Mouse (Mus musculus) lung, postnatal 4 days (tissue): ENCODE data around the gene Ppargc1a.

Experiments
- DNase-seq, 2 experiments: peaks; one replicate each; pipeline ENCODE4 v3.0.0; 2021

Ppargc1a gene

DNA sequence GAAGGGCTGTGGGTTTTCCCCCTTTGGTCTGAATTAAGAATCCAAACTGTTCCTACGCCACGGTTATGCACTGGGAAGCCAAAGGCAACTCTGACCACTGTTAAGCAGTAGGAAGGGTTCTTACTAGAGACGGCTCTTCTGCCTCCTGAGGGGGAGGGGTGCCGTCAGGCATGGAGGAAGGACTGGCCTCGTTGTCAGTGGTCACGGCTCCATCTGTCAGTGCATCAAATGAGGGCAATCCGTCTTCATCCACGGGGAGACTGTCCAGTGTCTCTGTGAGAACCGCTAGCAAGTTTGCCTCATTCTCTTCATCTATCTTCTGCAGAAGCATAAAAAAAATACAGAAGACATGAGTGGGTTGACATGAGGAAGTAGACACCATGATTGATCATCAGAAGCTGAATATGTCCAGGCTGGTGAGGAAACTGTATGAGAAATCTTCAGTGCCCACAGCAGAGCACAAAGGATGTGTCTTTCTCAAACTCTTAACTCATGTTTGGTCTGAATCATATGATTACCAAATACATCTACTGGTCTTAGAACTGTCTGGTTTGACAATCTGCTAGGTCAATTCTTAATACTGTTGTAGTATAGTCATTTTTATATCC, 69.5 kb downstream of the Ppargc1a start:
- no peak for DNase-seq

DNA sequence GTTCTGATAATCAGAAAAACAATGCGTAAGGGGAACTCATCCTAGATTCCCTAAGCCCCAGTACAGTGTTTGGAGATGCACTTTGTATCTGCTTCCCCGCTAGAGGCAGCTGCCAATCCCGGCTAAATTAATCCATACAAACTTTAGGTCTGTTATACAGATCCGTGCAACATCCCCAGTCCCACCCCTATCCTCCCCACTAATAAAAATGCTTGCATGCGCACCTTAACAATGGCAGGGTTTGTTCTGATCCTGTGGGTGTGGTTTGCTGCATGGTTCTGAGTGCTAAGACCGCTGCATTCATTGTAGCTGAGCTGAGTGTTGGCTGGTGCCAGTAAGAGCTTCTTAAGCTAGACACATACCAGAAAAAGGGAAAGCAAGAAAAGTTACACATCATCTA, 72.1 kb downstream of the Ppargc1a start:
- no peak for DNase-seq

DNA sequence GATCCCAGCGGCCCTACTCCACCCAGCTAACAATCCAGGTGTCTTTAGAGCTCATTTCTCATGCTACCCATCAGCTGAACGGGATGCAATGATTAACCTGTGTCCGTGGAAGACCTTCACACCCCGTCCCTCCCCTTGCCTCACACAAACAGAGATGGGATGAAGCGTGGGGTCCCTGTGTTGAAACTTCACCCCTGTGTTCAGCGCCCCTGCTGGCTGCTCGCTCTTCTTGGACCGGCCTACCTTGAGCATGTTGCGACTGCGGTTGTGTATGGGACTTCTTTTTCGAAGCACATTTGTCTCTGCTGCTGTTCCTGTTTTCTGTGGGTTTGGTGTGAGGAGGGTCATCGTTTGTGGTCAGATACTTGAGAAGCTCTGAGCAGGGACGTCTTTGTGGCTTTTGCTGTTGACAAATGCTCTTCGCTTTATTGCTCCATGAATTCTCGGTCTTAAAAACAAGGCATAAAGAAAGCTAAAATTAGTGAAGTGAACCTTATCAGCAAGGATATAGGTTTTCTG, 73.1 kb downstream of the Ppargc1a start:
- no peak for DNase-seq

DNA sequence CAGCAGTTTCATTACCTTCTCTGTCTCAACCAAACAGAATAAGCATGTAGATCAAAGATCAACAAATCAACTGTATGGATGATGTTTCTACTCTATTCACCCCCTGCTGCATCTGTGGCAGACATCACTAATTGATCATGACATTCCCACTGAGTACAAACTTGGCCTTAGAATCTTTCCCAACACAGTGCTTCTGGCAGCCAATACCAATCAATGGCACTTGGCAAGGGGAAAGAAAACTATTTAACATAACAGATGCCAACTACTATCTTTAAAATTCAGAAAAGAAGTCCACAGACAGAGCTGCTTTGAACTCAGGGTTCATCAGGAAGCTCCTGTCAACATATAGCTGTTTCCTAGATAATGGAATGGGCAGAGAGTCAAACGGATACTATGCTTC, 83.8 kb downstream of the Ppargc1a start:
- no peak for DNase-seq

DNA sequence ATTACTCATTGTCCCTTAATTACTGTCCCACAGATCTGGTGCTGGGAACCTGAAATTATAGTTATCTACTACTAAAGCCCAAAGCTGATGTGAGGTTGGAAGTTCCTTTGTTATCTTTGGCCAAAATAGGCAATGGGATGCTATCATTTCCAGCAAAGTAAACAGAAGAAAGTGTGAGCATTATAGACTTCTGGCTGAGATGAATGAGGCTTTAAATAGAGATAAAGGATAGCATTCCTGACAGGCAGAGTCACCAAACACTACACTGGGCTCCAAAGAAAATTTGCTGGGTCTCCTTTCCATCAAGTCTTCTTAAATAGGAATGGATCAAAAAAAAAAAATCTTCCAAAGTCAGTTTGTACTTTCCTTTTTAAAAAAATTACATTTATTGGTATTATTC, 87.7 kb downstream of the Ppargc1a start:
- DNase-seq: no peak

DNA sequence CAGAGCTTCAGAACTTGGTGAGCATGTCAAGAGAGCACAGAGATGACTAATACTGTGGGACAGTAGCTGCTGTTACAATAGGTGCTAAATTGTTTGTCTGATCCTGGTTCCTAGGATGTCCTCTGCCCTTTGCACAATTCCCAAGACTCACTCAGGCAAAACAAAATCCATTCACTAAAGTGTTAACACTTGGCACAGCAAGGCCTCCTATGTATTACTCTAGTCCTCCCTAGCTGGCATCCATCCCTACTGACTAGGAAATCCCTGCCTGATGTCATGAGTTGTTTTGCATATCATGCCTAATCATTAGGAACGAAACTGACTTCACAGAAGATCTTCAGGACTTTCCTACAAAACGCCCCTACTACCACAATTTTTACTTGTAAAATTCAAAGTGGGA, 88.1 kb downstream of the Ppargc1a start:
- no peak for DNase-seq

DNA sequence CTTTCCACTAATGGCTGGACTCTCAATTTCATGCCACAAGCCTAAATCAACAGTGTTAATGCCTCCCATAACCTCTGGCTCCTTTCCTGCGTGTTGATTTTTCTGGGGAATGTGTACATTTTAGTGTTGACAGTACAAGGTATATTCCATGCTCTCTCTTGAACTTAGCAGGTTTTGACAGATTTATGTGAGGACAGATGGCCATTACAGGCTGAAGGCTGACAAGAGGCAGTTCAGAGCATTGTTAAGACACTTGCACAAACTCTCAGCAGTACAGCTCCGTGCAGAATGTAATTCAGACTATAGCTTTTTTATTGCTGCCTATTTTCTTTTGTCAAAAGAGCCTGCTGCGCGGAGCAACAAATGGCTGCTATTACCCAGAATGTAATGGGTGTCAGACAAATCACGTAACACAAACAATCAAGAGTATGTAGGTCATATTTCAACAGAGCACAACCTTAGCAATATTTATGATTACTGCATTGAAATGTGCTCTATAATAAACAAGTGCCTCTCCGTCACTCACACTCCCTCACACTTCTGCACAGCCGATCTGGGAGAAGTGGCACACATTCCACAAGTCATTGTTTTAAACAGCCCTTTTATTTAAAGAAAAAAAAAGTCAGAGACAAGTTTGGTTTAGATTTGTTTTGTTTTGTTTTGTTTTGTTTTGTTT, 89.1 kb downstream of the Ppargc1a start:
- DNase-seq: no peak

DNA sequence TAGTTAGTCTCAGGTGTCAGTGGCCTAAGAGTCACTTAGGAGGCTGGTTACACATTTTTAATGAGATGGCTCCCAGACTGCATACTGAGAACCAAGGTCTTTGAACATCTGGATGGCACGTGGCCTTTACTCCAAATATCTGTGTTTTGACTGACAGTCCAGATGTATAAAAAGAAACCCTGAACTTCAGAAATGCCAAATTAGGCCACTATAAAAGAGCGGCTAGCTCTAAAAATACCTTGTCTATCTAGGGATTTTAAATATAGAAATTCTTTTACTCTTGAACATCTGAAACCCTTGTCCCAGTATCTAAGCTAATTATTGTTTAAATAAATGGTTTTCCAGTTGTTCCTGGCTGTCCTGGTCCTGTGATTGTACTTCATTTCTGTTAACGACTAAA, 90.4 kb downstream of the Ppargc1a start:
- no peak for DNase-seq

DNA sequence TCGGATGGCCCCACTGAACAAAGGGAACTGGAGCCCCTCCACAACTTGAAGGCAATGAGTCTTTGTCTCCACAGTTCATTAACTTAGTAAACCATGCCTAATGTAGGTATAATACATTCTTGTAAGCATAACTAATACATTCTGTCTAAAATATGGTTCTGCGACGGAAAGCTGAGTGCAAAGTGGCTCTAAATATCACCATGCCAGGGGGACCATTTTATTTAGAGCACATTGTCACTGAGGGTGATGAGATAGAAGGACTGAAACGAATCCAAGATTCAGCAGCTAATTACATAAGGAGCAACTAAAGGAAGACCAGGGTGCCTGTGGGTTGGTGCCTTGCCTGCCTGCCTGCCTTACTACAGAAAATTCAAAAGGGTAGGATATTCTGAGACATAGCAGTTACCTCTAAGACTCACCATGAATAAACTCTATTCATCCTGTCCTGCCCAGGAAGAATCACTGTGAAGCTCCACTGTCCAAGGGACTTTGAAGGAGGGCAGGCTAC, 92.4 kb downstream of the Ppargc1a start:
- no peak for DNase-seq

DNA sequence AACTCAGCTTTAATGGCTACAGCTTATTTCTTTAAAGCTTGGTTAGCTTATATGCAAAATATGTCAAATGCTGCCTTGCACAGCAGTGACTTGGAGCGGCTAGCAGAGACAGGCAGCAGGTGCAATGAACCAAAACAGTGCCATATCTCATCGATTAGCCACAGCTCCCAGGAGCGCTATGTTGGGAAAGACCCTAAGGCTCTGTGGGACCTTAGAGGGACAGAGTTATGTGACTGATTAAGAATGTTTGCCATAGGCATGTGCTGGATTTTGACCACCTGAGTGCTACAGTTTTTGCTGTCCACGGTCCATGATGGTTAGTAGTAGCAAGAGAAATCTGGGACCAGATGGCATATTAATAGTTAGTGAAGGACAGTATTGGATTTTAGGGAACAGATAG, 95.9 kb downstream of the Ppargc1a start:
- DNase-seq: no peak

DNA sequence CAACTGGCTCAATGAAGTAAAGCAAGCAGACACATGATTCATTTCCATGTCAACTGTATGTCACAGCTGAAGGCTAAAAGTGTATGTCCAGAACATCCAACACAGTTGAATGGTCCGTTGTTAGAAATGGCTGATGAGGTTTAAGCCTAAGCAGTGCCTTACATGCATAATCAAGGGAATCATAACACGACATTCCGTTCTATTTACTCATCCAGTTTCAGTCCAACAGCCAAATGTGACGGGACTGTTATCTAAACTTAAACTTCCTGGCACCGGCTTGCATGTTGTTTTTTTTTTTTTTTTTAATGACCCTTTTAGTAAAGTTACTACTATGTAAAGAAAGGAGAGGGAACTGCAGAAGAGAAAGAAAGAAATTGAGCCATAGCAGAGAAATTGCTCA, 101.5 kb downstream of the Ppargc1a start:
- no peak for DNase-seq

DNA sequence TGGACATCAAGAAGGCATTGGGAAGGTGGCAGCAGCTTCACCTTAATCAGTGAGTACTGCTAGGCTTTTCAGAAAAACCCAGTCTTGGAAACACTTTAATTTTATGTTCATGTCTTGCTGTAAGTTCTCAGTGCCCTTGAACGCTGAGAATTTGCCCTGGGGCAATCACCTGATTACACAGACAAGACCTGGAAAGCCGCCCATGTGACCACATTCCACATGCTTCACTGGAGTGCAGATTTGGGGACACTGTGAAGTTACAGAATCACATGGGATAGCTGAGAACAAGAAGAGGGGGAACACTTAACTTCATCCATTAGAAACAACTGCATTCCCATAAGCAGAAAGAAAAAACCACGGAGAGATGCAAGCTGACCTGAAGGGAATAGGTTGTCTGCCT, 115.5 kb downstream of the Ppargc1a start:
- DNase-seq: no peak

DNA sequence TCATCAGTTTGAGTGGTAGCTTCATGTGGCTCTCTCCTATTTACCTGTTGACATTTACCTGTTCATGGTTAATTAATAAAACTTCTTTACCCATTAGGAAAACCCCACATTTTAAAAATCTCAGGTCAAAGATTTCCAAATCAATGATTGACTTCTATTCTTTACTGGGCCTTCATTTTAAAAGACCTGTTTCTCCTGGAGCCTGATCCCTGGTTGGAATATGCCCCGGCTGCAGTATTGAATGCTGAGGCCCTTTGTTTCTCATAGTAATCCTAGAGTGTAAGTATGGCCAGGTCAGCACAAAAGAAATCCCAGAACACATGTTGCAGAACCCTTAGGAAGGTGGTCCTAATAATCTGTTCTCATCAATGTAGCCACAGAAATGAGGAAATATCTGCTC, 119.9 kb downstream of the Ppargc1a start:
- no peak for DNase-seq

DNA sequence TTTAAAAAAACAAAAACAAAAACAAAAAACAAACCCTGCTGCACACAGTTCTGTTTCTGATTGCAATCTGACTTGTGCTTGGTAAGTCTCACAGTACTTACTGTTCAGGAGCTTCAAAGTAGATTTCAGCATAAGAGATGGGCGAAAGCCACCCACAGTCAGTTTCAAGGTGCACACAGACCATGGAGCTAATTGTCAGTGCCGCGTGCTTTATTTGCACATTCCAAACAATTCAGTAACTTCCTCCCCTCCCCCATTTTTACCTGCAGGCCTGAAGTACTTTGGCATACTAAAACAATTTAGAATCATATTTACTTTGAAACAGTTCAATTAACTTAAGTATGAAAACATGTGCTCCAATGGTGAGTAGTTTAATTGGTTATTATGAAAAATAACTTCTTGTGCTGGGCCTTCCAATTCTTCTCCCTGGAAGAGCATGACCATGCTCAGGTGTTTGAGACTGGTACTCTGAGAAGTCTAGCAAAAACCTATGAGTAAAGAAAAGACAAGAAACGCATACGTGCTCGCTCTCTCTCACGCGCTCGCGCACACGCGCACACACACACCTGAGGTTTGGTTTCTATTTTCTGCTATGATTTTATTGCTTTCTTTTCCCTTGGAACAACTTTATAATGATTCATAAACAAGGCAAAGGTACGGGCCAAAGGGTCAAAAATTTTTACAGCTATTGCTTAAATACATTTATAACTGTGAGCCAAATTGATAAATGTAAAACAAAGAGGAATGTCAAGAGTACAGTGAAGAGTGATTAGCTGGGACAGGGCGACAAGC, 121.0 kb downstream of the Ppargc1a start:
- no peak for DNase-seq

DNA sequence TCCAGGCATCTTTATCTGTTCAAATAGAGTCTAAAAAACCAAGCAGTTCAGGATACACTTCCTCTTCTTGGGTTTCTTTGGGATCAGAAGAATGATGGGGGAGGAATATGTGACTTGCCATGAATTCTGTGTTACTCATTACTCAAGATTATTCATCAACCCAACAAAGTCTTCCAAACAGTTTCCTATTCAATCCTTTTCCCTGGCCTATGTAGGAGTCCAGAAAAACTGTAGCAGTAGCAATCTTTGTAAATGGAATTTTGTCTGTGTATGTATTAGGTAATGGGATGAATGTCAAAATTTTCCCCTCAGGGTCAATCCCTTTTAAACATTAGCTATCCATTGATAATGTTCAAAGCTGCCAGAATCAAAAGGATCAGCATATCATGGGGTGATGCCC, 121.8 kb downstream of the Ppargc1a start:
- DNase-seq: no peak

DNA sequence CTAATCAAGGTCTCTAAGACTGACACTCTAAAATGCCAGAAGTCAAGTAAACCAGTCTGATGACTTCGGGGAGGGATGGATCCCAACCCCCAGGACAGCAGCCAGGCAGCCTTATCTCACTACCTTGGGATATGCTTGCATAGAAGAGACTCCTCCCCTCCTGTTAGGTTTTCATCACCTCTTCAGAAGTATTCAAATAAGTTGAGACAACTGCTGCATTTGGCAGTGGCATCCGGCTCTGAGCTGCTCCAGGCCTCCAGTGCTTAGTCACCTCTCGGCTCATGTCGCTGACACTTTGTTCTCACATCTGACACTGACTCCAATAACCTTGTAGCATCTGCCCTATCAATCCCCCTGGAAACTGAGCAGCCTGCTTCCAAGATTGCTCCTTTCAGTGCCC, 127.8 kb downstream of the Ppargc1a start:
- no peak for DNase-seq

DNA sequence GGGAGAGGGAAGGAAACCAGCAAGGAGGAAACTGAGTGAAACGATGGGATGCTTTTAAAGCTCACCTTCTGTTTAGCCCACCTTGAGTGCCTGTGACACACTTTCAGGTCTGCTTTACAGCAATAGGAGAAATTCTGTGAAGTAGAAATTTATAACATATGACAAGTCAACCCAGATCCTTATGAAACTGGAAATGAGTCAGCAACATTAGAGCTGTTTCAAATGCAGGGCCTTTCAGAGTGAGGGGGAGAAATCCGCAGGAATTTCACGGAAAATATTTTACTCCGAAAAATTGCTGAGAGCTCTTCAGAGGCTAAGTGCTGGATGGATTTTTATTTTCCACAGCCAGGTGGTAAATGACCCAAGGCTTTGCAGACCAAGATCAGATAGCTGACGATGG, 133.6 kb downstream of the Ppargc1a start:
- DNase-seq: no peak

DNA sequence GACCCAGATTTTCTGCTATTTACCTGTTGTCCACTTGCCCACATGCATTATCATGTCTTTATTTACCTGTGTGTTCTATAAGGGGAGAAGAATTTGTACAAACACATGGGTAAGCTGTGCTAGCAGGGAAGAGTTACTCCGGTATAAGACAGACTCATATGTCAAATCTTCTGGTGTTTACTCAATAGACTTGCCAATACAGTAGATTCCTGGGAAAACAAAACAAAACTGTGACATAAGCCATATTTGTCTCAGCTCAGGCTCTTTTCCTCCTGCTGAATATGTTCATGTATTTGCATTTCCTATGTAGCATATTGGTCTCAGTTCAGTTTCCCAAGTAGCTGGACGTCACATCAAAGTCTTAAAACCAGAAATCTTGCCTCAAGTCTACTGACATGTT, 135.0 kb downstream of the Ppargc1a start:
- DNase-seq: no peak

DNA sequence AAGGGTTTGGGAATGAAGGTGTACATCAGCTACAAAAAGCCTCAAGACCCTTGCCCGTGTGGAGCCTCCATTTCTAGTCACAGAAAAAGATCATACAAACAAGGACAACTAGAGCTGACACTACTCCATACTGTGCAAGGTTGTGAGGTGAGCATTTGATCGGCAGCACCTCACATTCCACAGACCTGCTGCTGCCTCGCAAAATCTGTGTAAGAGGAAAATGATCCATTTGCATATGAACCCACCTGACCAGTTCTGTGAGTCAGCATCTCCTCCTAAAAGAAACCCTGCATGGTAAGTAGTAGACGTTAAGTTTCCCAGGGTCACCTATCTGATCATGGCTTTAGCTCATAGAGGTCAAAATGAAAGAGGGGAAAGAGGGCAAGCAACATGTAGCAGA, 135.5 kb downstream of the Ppargc1a start:
- DNase-seq: no peak

DNA sequence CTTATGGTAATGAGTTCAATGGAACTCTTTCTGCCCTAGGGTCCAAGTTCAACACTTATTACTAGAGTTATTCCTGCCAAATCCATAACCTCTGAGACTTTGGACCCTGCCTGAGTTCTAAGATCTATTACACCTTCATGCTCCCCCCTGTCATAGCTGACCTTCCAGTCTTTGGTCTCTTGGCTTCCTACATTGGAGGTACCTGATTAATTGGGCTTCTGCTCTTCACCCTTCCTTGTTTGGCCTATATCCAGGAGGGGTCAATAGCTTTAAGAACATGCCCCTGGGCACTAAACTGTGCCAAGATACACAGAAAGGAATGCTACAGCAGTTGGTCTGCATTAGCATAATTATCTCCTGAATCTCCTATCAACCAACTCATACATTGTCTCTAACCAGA, 141.1 kb downstream of the Ppargc1a start:
- no peak for DNase-seq

DNA sequence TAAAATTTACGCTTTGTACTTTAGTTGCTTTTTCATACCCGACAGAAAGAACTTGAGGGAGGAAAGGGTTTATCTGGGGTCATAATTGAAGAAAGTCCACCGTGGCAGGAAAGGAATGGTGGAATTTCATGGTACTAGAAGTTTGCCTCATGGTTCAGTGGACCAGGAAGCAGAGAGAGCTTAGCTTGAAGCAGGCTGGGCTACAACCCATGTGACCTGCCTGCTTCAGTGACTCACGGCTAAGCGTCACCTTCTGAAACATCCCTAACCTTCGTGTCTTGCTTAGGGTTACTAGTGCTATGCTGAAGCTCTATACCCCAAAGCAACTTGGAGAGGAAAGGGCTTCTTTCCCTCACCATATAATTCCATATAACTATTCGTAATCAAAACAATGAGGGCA, 151.1 kb downstream of the Ppargc1a start:
- DNase-seq: no peak

DNA sequence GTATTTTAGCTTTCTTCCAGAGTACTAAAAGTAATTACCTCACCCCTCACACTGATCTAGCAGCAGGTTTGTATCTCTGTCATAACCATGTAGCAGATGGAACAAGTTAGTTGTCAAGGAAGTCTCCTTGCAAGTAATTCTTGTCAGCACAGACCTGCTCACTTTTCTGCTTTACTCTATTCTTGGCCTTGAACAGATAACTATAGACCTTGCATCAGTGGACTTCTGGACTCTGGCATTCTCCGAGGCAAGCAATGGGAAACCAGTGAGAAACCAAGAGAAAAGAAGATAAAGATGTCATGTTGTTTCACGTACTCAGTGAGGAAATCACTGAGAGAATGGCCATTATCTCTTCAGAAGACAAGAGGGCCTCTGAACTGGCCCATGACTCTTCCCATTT, 152.1 kb downstream of the Ppargc1a start:
- no peak for DNase-seq

DNA sequence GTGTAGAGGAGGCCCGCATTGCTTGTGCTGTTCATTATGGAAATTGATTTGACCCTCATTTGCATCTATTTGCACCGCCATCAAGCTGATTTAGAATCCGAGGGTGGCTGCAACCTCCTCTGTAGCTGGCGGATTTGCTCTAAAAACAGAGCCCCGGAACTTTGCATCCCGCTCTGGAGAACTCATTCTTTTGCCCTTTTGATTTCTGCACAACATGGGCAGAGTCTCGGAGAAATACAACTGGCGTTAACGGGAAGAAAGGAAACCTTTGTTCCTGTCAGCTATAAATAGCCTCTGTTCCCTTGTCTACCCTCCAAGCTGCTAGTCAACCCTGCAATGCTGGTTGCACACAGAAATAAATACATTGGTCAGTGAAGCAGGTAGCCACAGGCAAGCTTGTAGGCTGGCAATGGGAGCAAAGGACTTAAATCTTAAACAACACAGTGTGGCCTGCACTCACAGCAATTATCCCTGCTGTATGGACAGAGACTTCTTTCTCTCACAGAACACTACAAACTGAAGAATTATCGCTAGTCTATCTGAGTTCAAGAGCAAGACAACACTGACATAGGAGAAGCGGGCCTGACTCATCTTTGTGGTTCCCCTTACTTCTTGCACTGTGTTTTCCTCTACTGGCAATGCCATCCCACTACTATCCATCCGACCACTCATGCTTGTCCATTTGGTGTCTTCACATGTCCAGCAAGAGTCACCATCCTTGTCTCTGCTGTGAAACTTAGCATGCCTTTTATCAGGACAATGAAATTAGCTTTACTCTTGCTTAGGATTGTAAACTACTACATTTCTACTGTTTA, 155.0 kb downstream of the Ppargc1a start:
- no peak for DNase-seq
